Mouse (Mus musculus): ENCODE data around the gene Fbxl15. TPM values are rescaled to one million over a fixed set of nuclear protein-coding genes. Genes with fewer than 3 reads are reported as not detected.

Fbxl15 gene
- total RNA-seq, 2 experiments from 2014 or later, result 27.0 to 29.6 TPM

DNA sequence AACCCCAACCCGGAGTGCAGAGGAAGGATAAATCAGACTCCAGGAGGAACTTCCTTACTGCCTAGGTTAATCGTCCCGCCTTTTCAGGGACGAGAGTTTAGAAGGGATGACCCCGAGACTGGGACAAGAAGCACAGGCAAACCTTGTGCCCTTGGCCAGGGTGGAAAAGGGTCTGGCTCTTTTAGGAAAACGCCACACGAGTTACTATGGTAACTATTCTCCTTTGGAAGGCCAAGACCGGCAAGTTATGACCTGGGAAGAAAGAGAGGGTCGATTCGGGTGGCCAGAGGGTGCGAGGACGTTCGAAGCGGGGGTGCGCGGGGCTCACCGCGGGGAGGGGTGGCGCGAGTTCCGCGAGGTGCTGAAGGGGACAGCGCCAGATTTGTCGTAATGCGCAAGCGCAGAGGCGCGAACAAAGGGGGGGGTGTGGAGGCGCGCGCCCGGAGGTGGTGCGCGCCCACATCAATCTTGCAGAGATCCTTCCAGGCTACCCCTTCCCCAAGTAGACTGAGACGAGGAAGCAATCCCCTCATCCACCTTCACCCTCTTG is 1.2 kb upstream of the Fbxl15 start, which contains the start of gene Psd:
Gene Psd (minus strand): TSS at position 401 of the 550 bp plus-strand sequence.
- TF ChIP-seq CTCF (IDR thresholded peaks at IDR 0.05), result no peak
- intact Hi-C loops (cut with DNase I), result no loop called here
- H3K4me3 ChIP-seq, result peak within 1 kb of the TSS; percentile 63
- H3K27ac ChIP-seq, result peak within 1 kb of the TSS; percentile 87
- peak; percentile 68 to 73 for DNase-seq (ENCODE audit: extremely low spot score in 1 of 2, low spot score in 2 of 2)

DNA sequence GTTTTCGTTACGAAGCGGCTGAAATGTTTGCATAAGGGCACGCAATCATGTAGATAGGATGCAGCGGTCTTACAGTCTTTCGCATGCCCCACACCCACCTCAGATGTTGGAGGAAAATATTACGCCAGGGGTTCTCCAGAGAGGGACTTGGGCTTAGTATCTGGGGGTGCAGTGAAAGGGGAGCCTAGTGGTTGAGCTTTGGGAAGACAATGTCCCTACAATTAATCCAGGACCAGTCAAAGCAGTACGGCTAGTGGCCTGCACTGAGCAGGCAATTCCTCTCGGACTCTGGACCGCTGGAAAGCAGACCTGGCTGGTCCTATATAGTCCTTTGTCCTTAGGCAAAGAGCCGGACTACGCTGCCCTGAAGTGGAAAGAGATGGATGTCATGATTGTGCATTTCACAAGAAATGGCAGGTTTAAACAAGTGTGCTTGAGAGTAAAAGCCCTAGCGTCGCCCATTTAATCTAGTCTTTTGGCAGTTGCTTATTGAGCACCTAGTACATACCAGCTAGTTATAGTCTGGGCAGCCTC is 386 bp upstream of the Fbxl15 start:
- TF ChIP-seq CTCF (IDR thresholded peaks at IDR 0.05), result no peak
- DNase-seq (ENCODE audit: extremely low spot score in 1 of 2, low spot score in 2 of 2), result peak in 1 of 2 experiments; percentile 21
- Histone ChIP-seq H3K4me3 (peak overlapping the region; percentile 63), H3K27ac (peak overlapping the region; percentile 87)
- intact Hi-C loops (cut with DNase I), result loop anchor here (2.0 kb wide), 1 partner anchor 19 kb away; no protein-coding TSS in a partner anchor

DNA sequence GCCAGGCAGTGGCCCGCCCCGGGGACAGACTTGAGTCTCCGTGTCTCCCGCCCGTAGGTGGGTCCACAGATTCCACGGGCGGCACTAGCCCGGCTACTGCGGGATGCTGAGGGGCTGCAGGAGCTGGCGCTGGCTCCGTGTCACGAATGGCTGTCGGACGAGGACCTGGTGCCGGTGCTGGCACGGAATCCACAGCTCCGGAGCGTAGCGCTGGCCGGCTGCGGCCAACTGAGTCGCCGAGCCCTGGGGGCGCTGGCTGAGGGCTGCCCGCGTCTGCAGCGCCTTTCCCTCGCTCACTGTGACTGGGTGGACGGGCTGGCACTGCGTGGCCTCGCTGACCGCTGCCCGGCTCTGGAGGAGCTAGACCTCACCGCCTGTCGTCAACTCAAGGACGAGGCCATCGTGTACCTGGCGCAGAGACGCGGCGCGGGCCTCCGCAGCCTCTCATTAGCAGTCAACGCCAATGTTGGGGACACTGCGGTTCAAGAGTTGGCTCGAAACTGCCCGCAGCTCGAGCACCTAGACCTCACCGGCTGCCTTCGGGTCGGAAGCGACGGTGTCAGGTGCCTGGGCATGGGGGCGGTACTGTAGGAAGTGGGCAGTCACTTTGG is 1.2 kb downstream of the Fbxl15 start:
- DNase-seq (ENCODE audit: extremely low spot score in 1 of 2, low spot score in 2 of 2), result no peak
- intact Hi-C loops (cut with DNase I), result loop anchor here (2.0 kb wide), 1 partner anchor 20 kb away; no protein-coding TSS in a partner anchor
- Histone ChIP-seq H3K4me3 (peak overlapping the region; percentile 63), H3K27ac (peak overlapping the region; percentile 87)
- TF ChIP-seq CTCF (IDR thresholded peaks at IDR 0.05), result no peak

DNA sequence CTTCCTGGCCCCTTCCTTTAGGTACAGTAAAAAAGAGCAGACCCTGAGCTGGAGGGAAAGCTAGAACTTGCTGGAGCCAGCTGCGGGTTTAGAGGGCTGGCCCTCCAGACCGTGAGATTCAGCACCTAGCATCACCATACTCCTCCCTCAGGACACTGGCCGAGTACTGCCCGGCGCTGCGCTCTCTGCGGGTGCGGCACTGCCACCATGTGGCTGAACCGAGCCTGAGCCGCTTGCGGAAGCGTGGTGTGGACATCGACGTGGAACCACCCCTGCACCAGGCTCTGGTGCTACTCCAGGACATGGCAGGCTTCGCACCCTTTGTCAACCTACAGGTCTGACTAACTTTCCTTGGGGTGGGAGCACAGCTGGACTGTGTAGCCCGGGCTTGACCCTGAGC is 2.0 kb downstream of the Fbxl15 start:
- DNase-seq (ENCODE audit: extremely low spot score in 1 of 2, low spot score in 2 of 2), result peak; percentile 78 to 86
- intact Hi-C loops (cut with DNase I), result loop anchor here (1.0 to 2.0 kb wide), 2 partner anchors 21 to 26 kb away; partner anchors contain the start of gene Nfkb2
- peak; percentile 86 for TF ChIP-seq CTCF (IDR thresholded peaks at IDR 0.05)
- peak overlapping the region; percentile 26; the same call in 1 of the 2 replicates for H3K27ac ChIP-seq
- peak overlapping the region; percentile 26; the same call in 1 of the 2 replicates for H3K4me3 ChIP-seq

DNA sequence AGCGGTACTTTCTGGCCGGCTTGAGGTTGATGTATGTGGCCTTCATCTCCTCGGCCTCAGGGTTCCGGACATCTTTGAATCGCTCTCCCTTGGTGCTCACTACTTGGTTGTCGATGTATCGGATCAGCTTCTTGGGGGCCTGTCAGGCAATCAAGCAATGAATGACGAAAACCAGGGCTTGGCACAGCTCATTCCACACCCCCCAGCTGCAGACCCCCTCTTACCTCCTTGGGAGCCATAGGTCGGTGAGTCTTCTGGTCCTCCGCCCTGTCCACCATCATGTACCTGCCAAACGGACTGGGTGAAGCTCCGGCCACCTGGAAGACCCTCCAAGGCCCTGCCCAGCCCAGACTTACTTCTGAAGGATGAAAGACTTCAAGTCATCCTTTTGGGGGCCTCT is 2.7 kb downstream of the Fbxl15 start:
- intact Hi-C loops (cut with DNase I), result loop anchor here (1.0 kb wide), 1 partner anchor 26 kb away; the partner anchor contains the start of gene Nfkb2
- TF ChIP-seq CTCF (IDR thresholded peaks at IDR 0.05), result no peak
- H3K4me3 ChIP-seq, result no peak overlapping the region
- no peak overlapping the region for H3K27ac ChIP-seq
- DNase-seq (ENCODE audit: extremely low spot score in 1 of 2, low spot score in 2 of 2), result no peak

DNA sequence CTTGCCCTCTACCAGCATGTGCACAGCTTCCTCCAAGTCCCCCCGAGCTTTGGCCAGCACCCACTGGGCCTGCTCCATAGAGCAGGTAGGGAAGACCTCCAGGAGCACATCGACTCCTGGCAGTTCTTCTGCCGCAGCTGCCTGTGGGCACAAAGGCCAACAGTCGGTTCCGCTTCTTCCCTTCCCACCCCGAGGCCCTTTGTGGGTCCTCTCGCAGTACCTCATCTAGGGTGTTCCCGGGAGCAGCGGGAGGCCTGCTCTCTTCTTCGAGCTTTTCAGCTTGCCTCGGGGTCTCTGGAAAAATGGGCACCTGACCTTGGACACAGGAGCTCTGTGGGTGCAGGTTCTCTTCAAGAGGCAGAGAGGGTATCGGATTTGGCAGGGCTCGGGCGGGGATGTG is 3.3 kb downstream of the Fbxl15 start:
- intact Hi-C loops (cut with DNase I), result no loop called here
- H3K4me3 ChIP-seq, result no peak overlapping the region
- DNase-seq (ENCODE audit: extremely low spot score in 1 of 2, low spot score in 2 of 2), result no peak

DNA sequence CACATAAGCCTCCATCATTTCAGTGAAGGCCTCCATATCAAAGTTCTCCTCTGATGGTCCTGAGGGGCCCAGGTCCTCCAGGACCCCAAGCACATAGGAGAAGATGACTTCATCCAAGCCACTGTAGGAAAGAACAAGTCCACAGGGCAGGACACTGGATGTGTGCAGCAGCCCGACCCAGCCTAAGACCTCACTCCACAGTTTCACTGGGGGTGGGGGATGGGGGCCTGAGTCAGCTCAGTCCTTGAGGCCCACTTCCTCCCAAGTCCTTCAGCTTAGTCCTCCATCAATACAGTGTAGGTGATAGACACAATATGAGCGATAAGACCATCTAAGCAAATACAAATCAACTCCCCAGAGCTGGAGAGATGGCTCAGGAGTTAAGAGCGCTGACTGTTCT is 4.0 kb downstream of the Fbxl15 start:
- DNase-seq (ENCODE audit: extremely low spot score in 1 of 2, low spot score in 2 of 2), result peak in 1 of 2 experiments; percentile 9
- no peak for TF ChIP-seq CTCF (IDR thresholded peaks at IDR 0.05)
- intact Hi-C loops (cut with DNase I), result no loop called here
- no peak overlapping the region for H3K27ac ChIP-seq
- H3K4me3 ChIP-seq, result no peak overlapping the region

More for the DNA sequence above, 3.3 kb downstream of the Fbxl15 start:
- H3K27ac ChIP-seq, result no peak overlapping the region
- no peak for TF ChIP-seq CTCF (IDR thresholded peaks at IDR 0.05)

DNA sequence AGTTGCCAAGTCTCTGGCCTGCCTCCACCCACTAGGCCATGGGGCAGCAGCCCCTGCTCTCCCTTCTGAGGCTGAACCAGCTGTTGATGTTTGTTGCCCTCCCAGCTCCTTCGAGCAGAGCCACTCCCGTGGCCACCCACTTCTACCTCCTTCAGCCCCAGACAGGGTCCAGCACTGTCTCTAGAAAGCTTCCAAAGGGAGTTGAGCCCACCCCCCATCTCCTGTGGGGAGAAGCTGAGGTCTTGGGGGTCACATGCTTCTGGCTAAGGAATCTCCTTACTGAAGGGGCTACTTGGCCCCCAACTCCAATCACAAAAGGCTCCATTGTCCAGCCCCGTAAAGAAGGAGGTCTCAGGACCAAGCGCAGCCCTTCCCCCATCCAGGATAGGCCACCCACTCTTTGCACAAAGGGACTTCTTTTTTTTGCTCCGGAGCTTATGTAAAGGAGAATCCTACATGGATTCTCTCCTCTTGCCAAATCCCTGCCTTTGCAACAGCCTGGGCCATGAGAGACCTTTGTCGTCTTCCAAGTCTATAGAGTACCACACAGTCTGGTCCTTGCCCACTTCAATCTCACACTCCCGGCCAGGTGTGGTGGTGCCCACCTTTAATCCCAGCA is 4.8 kb downstream of the Fbxl15 start:
- Histone ChIP-seq H3K27ac (peak overlapping the region; percentile 87), H3K4me3 (no peak overlapping the region)
- no peak for TF ChIP-seq CTCF (IDR thresholded peaks at IDR 0.05)
- DNase-seq (ENCODE audit: extremely low spot score in 1 of 2, low spot score in 2 of 2), result peak in 1 of 2 experiments; percentile 19
- intact Hi-C loops (cut with DNase I), result no loop called here

DNA sequence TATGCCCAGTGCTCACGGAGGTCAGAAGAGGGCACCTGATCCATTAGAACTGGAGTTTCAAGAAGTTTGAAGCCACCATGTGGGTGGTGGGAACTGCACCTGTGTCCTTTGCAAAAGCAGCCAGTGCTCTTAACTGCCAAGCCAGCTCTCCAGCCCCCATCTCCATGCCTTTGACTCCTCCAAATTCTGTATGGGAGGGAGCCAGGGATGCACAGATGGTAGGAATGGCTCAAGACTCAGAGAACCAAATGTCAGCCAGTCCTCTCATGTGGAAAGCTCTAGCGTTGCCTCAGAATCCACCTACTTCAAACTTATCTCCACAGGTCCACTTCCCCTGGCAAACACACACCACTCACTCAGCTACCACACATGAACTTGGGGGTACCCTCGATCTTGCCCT is 5.9 kb downstream of the Fbxl15 start:
- intact Hi-C loops (cut with DNase I), result no loop called here
- TF ChIP-seq CTCF (IDR thresholded peaks at IDR 0.05), result no peak
- Histone ChIP-seq H3K4me3 (no peak overlapping the region), H3K27ac (no peak overlapping the region)
- DNase-seq (ENCODE audit: extremely low spot score in 1 of 2, low spot score in 2 of 2), result peak in 1 of 2 experiments; percentile 15

DNA sequence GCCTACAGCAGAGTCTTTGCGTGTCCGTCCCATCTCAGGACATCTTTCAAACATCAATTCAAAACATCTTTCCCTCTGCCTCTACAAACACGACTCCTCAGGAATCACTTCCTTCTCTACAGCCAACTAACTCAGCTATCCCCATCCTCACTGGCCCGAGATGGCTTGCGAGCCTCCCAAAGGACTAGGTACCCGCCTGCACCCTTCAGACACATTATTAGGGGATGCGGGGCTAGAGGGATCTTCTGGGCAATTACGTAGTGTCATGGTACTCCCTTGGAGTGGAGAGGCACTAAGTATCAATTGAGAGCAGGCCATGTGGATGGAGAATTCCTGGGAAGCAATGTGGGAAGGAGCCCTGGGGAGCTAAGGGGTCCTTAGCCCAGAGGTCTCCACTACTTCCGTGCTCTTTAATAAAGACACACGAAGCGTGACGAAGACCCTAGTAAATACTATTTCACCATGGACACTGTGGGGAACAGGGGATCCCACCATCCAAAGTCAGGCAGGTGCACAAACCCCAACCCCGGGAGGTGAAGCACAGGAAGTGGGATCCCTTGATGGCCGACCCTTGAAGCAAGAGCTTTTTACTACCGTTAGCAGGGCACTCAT is 9.8 kb downstream of the Fbxl15 start:
- no peak for DNase-seq (ENCODE audit: extremely low spot score in 1 of 2, low spot score in 2 of 2)
- TF ChIP-seq CTCF (IDR thresholded peaks at IDR 0.05), result no peak
- H3K4me3 ChIP-seq, result peak overlapping the region; percentile 79
- peak overlapping the region; percentile 94 for H3K27ac ChIP-seq
- intact Hi-C loops (cut with DNase I), result loop anchor here (2.0 kb wide), 3 partner anchors 19 to 113 kb away; no protein-coding TSS in a partner anchor

DNA sequence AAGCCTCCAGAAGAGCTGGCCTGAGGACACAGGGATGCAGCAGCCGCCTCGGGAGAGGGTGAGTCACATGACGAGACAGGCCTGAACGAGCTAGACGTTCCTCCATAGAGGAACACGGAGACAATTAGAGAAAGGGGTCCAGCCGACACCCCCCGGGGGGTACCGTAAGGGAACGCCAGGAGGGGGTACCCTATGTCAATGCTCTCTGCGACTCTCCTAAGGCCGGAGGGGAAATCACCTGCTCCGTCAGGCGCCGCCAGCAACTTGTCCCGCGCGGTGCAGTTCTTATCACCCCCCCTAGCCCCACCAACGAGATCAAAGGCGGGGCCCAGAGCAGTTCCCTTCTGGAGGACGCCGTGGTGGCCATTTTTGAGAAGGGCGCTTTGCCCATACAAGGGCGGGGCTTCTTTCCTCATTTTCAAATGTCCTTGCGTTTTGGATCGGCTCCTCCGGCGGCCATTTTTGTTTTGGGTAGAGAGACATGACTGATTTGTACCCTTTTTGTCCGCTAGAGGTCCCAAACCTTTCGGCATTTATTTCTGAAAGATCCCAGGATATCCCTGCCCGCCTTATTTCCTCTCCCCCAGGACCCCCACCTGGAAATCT is 10.4 kb downstream of the Fbxl15 start, which contains the start of gene Cuedc2:
Gene Cuedc2 (minus strand): TSS at position 372 of the 606 bp plus-strand sequence.
- intact Hi-C loops (cut with DNase I), result loop anchor here (2.0 kb wide), 3 partner anchors 18 to 112 kb away; no protein-coding TSS in a partner anchor
- peak within 1 kb of the TSS; percentile 94 for H3K27ac ChIP-seq
- peak within 1 kb of the TSS; percentile 79 for H3K4me3 ChIP-seq
- DNase-seq (ENCODE audit: extremely low spot score in 1 of 2, low spot score in 2 of 2), result peak; percentile 97 to 99
- peak; percentile 80 for TF ChIP-seq CTCF (IDR thresholded peaks at IDR 0.05)

Data from left cerebral cortex, adult 2 months (tissue).